Mouse (Mus musculus): ENCODE measurements around the gene 5031410I06Rik. TPM values are rescaled to one million over a fixed set of nuclear protein-coding genes. Genes with fewer than 3 reads are reported as not detected.
A peak's percentile ranks its signal among the peaks of the same experiment; 100 is the strongest.
"Not testable (repeated sequence)": the region's sequence is repeated elsewhere in the genome, so short reads cannot be mapped to it uniquely, and the experiment has no call there.

The 5031410I06Rik gene
- polyA plus RNA-seq (2015; fragmentation: Nextera tagmentation; extraction: Ambion mirVana) = 0.07 and 0.31 TPM in 2 replicates

GRCm38 (mm10) chr5:26105262-26105661 lies at the start of gene 5031410I06Rik:
Gene 5031410I06Rik (minus strand): TSS chr5:26105362.
- no CpG with 5 or more reads among the region's 3 CpGs for WGBS
- not testable (repeated sequence) for H3K9me3 ChIP-seq (ENCODE audit: control insufficient read depth, low read length); H3K27ac ChIP-seq (ENCODE audit: low read depth, low read length); H3K27me3 ChIP-seq (replicated peaks; ENCODE audit: control insufficient read depth, insufficient read depth, low read length); H3K4me3 ChIP-seq (ENCODE audit: low read length); H3K9ac ChIP-seq (ENCODE audit: low read depth, low read length); H3K4me1 ChIP-seq (ENCODE audit: control insufficient read depth, insufficient read depth, low read depth, low read length); H3K4me2 ChIP-seq (ENCODE audit: low read length); ATAC-seq; H3K36me3 ChIP-seq (ENCODE audit: control insufficient read depth, insufficient read depth, low read length)

- Histone ChIP-seq H3K4me1 (ENCODE audit: control insufficient read depth, insufficient read depth, low read depth, low read length) (no peaks in the 10 kb centered on the region; the same call in 1 of the 2 replicates), H3K27ac (ENCODE audit: low read depth, low read length) (no peak overlapping the region), H3K27me3 (replicated peaks; ENCODE audit: control insufficient read depth, insufficient read depth, low read length) (no peaks in the 10 kb centered on the region), H3K9ac (ENCODE audit: low read depth, low read length) (no peak overlapping the region), H3K36me3 (ENCODE audit: control insufficient read depth, insufficient read depth, low read length) (no peaks in the 10 kb centered on the region), H3K9me3 (ENCODE audit: control insufficient read depth, low read length) (no peaks in the 10 kb centered on the region), H3K4me3 (ENCODE audit: low read length) (no peak overlapping the region), H3K4me2 (ENCODE audit: low read length) (no peak overlapping the region)
- WGBS = 60% methylated on average over 6 of the region's 6 CpGs
- peak; percentile 79 for ATAC-seq
These were observed 37.7 kb upstream of the 5031410I06Rik start for GRCm38 (mm10) chr5:26142891-26143290.

GRCm38 (mm10) chr5:26121321-26121720 lies 16.2 kb upstream of the 5031410I06Rik start, which contains the start of gene Gm10220:
Gene Gm10220 (minus strand): TSS chr5:26121421.
- H3K27me3 ChIP-seq (replicated peaks; ENCODE audit: control insufficient read depth, insufficient read depth, low read length); H3K36me3 ChIP-seq (ENCODE audit: control insufficient read depth, insufficient read depth, low read length): not testable (repeated sequence)

DNA sequence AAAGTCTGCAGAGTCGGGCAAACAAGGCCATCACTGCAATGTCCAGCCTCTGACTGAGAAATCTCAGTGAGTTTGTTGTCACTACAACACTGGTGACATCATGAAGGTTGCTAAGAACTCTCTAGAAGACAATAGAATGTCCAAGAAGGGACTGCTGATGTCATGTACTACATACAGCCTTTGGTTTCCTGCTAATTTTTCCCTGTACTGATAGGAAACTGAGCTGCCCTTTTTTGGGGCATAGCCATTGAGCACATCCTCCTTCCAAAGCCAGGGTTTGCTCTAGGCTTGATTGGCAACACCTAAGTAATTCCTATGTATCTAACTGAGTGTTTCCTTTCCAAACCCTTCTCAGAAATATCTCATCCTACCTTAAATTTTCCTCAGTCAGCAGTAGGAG lies 16.0 kb downstream of the 5031410I06Rik start, which contains the start of gene Gm10471:
TSS of gene Gm10471 (minus strand) at position 101 of the 400 bp plus-strand sequence.
- H3K9me3 ChIP-seq (ENCODE audit: control insufficient read depth, low read length); H3K27ac ChIP-seq (ENCODE audit: low read depth, low read length); H3K9ac ChIP-seq (ENCODE audit: low read depth, low read length); H3K4me1 ChIP-seq (ENCODE audit: control insufficient read depth, insufficient read depth, low read depth, low read length); H3K4me2 ChIP-seq (ENCODE audit: low read length); ATAC-seq; H3K36me3 ChIP-seq (ENCODE audit: control insufficient read depth, insufficient read depth, low read length); H3K27me3 ChIP-seq (replicated peaks; ENCODE audit: control insufficient read depth, insufficient read depth, low read length); H3K4me3 ChIP-seq (ENCODE audit: low read length): not testable (repeated sequence)
- WGBS = 69% methylated on average over 1 of the region's 1 CpGs

More at GRCm38 (mm10) chr5:26121321-26121720, 16.2 kb upstream of the 5031410I06Rik start, which contains the start of gene Gm10220:
- not testable (repeated sequence) for H3K4me2 ChIP-seq (ENCODE audit: low read length); H3K9ac ChIP-seq (ENCODE audit: low read depth, low read length); H3K27ac ChIP-seq (ENCODE audit: low read depth, low read length); H3K4me1 ChIP-seq (ENCODE audit: control insufficient read depth, insufficient read depth, low read depth, low read length); H3K4me3 ChIP-seq (ENCODE audit: low read length); ATAC-seq; H3K9me3 ChIP-seq (ENCODE audit: control insufficient read depth, low read length)
- no CpG with 5 or more reads among the region's 3 CpGs for WGBS

GRCm38 (mm10) chr5:26079023-26079422 lies 26.1 kb downstream of the 5031410I06Rik start:
- not testable (repeated sequence) for H3K9me3 ChIP-seq (ENCODE audit: control insufficient read depth, low read length); H3K9ac ChIP-seq (ENCODE audit: low read depth, low read length); H3K4me1 ChIP-seq (ENCODE audit: control insufficient read depth, insufficient read depth, low read depth, low read length); H3K27me3 ChIP-seq (replicated peaks; ENCODE audit: control insufficient read depth, insufficient read depth, low read length); H3K4me2 ChIP-seq (ENCODE audit: low read length); H3K36me3 ChIP-seq (ENCODE audit: control insufficient read depth, insufficient read depth, low read length); ATAC-seq; H3K27ac ChIP-seq (ENCODE audit: low read depth, low read length); H3K4me3 ChIP-seq (ENCODE audit: low read length)

- no peak for ATAC-seq
- H3K27ac ChIP-seq (ENCODE audit: low read depth, low read length) = no peak overlapping the region
- H3K9ac ChIP-seq (ENCODE audit: low read depth, low read length) = no peak overlapping the region
- no peaks in the 10 kb centered on the region for H3K4me1 ChIP-seq (ENCODE audit: control insufficient read depth, insufficient read depth, low read depth, low read length)
- H3K36me3 ChIP-seq (ENCODE audit: control insufficient read depth, insufficient read depth, low read length) = no peaks in the 10 kb centered on the region
- no peak overlapping the region for H3K4me3 ChIP-seq (ENCODE audit: low read length)
- H3K9me3 ChIP-seq (ENCODE audit: control insufficient read depth, low read length) = peaks cover 4% of the 10 kb centered on the region; the same call in 1 of the 2 replicates
- no peaks in the 10 kb centered on the region for H3K27me3 ChIP-seq (replicated peaks; ENCODE audit: control insufficient read depth, insufficient read depth, low read length)
- 88% methylated on average over 24 of the region's 24 CpGs for WGBS
- no peak overlapping the region for H3K4me2 ChIP-seq (ENCODE audit: low read length)
These were observed 34.4 kb downstream of the 5031410I06Rik start for GRCm38 (mm10) chr5:26070716-26071115.

DNA sequence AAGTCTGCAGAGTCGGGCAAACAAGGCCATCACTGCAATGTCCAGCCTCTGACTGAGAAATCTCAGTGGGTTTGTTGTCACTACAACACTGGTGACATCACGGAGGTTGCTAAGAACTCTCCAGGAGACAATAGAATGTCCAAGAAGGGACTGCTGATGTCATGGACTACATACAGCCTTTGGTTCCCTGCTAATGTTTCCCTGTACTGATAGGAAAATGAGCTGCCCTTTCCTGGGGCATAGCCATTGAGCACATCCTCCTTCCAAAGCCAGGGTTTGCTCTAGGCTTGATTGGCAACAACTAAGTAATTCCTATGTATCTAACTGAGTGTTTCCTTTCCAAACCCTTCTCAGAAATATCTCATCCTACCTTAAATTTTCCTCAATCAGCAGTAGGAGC lies 46.7 kb downstream of the 5031410I06Rik start, which contains the start of gene Gm7347:
TSS of gene Gm7347 (minus strand) at position 101 of the 400 bp plus-strand sequence.
- H3K4me2 ChIP-seq (ENCODE audit: low read length); H3K9me3 ChIP-seq (ENCODE audit: control insufficient read depth, low read length); H3K27ac ChIP-seq (ENCODE audit: low read depth, low read length); H3K27me3 ChIP-seq (replicated peaks; ENCODE audit: control insufficient read depth, insufficient read depth, low read length); H3K36me3 ChIP-seq (ENCODE audit: control insufficient read depth, insufficient read depth, low read length); H3K9ac ChIP-seq (ENCODE audit: low read depth, low read length); H3K4me3 ChIP-seq (ENCODE audit: low read length); ATAC-seq; H3K4me1 ChIP-seq (ENCODE audit: control insufficient read depth, insufficient read depth, low read depth, low read length): not testable (repeated sequence)
- WGBS = no CpG with 5 or more reads among the region's 2 CpGs

Other genes starting within 250 kb of the 5031410I06Rik start
- 0.11 TPM in 1 of 2 replicates, not detected in the other for gene Gm21663, start 163.0 kb downstream of the 5031410I06Rik start, polyA plus RNA-seq (2015; fragmentation: Nextera tagmentation; extraction: Ambion mirVana)
- 0.11 and 0.25 TPM in 2 replicates for gene Gm21671, start 150.9 kb downstream of the 5031410I06Rik start, polyA plus RNA-seq (2015; fragmentation: Nextera tagmentation; extraction: Ambion mirVana)
- 0.19 and 0.21 TPM in 2 replicates for gene Gm21680, start 132.7 kb downstream of the 5031410I06Rik start, polyA plus RNA-seq (2015; fragmentation: Nextera tagmentation; extraction: Ambion mirVana)
- 0.20 TPM in 1 of 2 replicates, not detected in the other for gene Gm21698, start 116.7 kb downstream of the 5031410I06Rik start, polyA plus RNA-seq (2015; fragmentation: Nextera tagmentation; extraction: Ambion mirVana)
- gene Gm1979, start 100.6 kb downstream of the 5031410I06Rik start, polyA plus RNA-seq (2015; fragmentation: Nextera tagmentation; extraction: Ambion mirVana) = 0.18 and 0.41 TPM in 2 replicates
- gene Gm5862, start 82.4 kb downstream of the 5031410I06Rik start, polyA plus RNA-seq (2015; fragmentation: Nextera tagmentation; extraction: Ambion mirVana) = 0.12 and 0.16 TPM in 2 replicates
- 0.25 and 0.39 TPM in 2 replicates for gene Speer4a, start 65.8 kb downstream of the 5031410I06Rik start, polyA plus RNA-seq (2015; fragmentation: Nextera tagmentation; extraction: Ambion mirVana)
- 0.22 and 0.23 TPM in 2 replicates for gene Gm7347, start 46.8 kb downstream of the 5031410I06Rik start, polyA plus RNA-seq (2015; fragmentation: Nextera tagmentation; extraction: Ambion mirVana)
- not detected in 2 replicates for gene Gm10471, start 16.1 kb downstream of the 5031410I06Rik start, polyA plus RNA-seq (2015; fragmentation: Nextera tagmentation; extraction: Ambion mirVana)
- 0.12 and 0.15 TPM in 2 replicates for gene Gm10220, start 16.1 kb upstream of the 5031410I06Rik start, polyA plus RNA-seq (2015; fragmentation: Nextera tagmentation; extraction: Ambion mirVana)
- 0.16 and 0.71 TPM in 2 replicates for gene Gm7361, start 152.3 kb upstream of the 5031410I06Rik start, polyA plus RNA-seq (2015; fragmentation: Nextera tagmentation; extraction: Ambion mirVana)

All from hindbrain, embryonic 16.5 days (tissue).